Mouse (Mus musculus): Measurements from ENCODE around the gene Bscl2. TPM values are rescaled to one million over a fixed set of nuclear protein-coding genes. Genes with fewer than 3 reads are reported as not detected.
"Not testable (repeated sequence)": the region's sequence is repeated elsewhere in the genome, so short reads cannot be mapped to it uniquely, and the experiment has no call there.

The Bscl2 gene
- total RNA-seq, 2 experiments from 2014 or later = 25.8 to 34.7 TPM

DNA sequence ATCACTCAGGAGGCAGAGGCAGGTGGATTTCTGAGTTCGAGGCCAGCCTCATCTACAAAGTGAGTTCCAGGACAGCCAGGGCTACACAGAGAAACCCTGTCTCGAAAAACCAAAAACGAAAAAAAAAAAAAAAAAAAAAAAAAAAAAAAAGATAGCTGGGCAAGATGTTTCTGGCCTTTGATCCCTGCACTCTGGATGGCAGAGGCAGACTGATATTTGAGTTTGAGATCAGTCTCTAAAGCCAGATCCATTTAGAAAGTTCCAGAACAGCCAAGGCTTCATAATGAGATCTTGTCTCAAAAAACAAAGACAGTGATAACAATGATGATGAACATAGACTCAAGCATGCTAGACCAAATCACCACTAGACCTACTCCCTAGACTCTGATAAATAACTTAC, 33.1 kb downstream of the Bscl2 start:
- DNase-seq; intact Hi-C loops (cut with DNase I): not testable (repeated sequence)

DNA sequence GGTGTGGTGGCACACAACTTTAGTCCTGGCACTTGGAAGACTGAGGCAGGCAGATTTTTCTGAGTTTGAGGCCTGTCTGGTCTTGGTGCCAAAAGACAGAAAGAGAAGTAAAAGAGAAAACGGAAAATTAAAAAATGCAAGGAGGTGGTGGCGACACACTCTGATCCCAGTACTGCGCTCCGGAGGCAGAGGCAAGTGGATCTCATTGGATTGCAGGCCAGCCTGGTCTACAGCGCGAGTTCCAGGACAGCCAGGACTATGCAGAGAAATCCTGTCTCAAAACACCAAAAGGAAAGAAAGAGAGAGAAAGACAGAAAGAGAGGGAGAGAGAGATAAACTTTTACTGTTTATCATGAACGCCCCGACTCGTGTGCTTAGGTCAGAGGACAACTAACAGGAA, 33.6 kb downstream of the Bscl2 start:
- DNase-seq = no peak
- intact Hi-C loops (cut with DNase I) = no loop called here

DNA sequence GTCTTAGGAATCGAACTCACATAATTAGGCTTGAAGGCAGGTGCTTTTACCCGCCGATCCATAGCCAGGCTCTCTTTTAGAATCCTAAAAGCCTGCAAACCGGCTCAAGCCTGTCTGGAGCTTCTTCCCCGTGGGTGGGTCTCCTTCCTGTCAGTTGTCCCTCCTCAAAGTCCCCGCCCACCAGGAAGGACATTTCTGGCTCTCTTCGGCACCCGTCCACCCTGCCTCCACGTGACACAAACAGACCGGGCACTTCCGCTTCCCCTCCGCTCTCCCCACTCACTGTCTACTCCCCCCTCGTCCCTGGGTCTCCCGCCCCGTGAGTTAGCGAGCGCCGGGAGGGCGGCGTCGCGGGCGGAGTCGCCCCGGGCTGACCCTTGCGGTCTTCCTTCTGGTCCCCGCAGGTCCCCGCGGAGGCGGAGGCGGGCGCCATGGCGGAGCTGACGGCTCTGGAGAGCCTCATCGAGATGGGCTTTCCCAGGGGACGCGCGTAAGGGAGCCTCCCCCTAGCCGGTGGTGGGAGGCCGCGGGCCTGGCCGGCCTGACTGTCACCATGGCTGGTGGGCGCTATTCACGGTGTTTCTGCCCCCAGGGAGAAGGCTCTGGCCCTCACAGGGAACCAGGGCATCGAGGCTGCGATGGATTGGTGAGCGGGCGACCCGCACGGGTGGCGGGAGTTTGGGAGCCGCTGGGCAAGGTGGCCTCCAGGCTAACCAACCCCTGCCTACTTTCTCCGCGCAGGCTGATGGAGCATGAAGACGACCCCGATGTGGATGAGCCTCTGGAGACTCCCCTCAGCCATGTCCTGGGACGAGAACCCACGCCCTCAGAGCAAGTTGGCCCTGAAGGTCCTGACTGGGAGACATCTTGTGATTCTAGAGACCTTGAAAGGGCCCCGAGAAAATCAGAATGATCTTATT, 34.3 kb downstream of the Bscl2 start, which contains the start of gene Ubxn1:
TSS of gene Ubxn1 (plus strand) at position 230 of the 920 bp plus-strand sequence.
- peak; percentile 99 for DNase-seq
- intact Hi-C loops (cut with DNase I) = no loop called here

DNA sequence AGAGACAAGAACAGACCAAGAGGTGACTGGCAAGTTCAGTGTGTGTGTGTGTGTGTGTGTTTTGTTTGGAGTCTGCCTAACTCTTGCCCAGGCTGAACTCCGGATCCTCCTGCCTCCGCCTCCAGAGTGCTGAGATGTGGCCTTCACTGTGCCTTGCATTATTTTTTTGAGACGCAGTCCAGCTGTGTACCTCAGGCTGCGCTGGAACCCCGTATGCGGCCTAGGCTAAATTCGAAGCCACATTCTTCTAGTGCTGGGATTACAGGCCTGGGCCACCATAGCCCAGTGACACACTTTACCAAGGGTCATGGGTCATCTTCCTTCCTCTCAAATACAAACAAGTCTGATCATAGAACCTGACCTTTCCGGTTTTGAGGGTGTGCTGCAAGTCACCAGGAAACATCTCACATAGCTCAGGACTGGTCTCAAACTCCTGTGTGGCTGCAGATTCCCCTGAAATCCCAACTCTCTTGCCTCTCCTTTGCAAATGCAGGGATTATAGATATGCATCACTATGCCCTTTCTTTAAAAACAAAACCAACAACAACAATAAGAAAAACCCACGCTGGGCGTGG, 35.1 kb downstream of the Bscl2 start:
- intact Hi-C loops (cut with DNase I) = no loop called here
- no peak for DNase-seq

DNA sequence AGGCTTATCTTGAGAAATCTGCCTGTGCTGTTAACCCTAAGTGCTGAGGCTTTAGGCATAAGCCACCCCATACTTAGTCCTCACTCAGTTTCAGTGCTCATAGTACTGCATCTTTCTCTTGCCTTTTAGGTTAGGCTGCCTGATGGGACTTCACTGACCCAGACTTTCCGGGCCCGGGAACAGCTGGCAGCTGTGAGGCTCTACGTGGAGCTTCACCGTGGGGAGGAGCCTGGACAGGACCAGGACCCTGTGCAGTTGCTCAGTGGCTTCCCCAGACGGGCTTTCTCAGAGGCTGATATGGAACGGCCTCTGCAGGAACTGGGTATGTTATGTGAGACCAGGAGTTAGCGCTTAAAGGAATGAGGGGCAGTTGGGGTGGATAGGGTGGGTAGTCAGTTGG, 37.8 kb downstream of the Bscl2 start:
- no peak for DNase-seq
- intact Hi-C loops (cut with DNase I) = no loop called here

DNA sequence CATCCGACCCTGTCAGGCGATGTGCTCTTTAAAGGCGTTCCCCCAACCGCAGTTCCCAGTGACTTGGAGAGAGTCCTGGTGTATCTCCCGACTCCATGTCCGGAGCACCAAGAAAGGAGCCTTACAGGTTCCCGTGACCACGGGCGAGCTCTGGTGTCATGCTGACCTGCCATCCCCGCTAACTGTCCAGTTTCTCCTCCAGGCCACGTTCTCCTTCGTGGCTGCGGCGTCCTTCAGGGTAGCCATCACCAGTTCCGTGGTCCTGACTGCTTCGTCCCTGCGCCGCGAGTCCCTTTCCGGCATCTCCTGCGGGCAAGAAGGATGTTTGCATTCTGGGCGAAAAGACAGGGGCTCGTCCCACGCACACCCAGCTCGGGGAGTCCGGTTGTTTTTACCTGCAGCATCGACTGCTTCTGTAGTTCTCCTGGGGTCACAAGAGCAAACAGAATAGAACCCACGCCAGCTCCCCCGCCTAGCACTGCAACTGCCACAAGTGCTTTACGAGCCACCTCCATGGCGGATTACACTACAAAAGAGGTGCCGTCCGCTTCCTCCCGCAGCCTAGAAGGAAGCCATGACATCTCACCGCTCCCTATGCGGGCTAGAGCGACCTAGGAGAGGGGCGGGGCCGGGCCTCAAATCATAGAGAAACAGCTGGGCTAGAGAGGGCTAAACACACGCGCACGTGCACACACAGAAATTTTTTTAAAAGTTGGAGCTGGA, 43.2 kb downstream of the Bscl2 start, which contains the start of gene Uqcc3:
TSS of gene Uqcc3 (minus strand) at position 613 of the 723 bp plus-strand sequence.
- peak; percentile 92 to 94 for DNase-seq
- intact Hi-C loops (cut with DNase I) = no loop called here

DNA sequence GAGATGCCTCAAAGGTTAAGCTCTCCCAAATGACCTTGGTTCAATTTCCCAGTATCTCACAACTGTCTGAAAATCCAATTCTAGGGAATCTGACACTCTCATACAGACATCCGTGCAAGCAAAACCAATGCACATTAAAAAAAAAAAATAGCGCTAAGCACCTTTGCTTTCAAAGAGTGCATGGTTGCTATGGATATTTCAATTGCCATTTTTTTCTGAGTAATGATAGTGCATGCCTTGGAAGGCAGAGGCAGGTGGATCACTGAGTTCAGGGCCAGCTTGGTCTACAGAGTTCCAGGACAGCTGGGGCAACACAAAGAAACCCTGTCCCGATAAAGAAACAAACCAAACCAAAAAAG, 43.7 kb downstream of the Bscl2 start:
- intact Hi-C loops (cut with DNase I) = no loop called here
- DNase-seq = no peak

DNA sequence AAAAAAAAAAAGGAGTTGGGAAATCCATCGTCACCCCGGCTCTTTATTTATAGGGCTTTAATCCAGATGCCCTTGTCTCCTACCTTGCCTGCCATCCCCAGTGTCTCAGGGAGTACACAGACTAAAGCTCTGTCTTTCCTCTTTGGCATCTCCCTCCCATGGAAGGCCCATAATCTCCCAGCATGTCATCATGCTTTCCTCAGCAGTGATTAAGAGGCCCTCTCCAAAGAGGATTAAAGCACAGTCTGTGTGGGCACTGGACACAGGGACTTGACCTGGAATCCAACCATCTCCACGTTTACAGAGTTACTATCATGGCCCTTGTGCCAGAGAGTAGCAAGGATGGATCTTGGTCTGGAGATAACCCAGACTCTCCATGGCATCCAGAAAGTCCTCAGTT, 46.3 kb downstream of the Bscl2 start, which contains the start of the genes Lbhd1 and Gm49403:
TSS of gene Lbhd1 (plus strand) at position 117 of the 400 bp plus-strand sequence.
TSS of gene Gm49403 (plus strand) at position 315 of the 400 bp plus-strand sequence.
- no peak for DNase-seq
- intact Hi-C loops (cut with DNase I) = no loop called here

DNA sequence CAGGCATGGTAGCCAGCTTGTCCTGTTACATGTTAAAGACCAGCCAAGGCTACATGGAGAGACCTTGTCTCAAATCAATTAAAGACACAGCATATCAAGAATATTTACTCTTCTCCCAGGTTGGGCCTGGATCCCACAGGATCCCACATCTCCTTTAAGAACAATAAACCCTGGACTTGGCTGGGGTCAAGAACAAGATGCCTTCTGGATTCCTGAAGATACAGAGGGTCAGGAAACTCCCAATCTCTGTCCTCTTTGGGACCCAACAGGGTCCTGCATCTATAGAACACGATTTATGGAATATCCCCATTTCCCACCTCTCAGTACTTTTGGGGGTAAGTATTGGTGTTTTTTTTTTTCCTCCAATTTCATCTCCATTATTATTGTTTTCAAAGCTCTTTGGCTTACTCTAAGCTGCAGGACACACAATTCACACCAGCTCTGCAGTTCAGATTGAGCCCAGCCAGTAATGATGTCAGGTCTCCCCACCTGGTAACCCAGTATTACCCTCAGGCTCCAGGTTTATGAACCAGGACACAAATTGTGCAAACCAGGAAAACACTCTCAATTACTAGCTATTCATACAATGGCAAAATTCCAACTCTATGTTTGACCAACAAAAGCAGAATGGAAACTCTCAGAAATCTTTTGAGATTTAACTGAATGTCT, 49.8 kb downstream of the Bscl2 start:
- intact Hi-C loops (cut with DNase I) = no loop called here

DNA sequence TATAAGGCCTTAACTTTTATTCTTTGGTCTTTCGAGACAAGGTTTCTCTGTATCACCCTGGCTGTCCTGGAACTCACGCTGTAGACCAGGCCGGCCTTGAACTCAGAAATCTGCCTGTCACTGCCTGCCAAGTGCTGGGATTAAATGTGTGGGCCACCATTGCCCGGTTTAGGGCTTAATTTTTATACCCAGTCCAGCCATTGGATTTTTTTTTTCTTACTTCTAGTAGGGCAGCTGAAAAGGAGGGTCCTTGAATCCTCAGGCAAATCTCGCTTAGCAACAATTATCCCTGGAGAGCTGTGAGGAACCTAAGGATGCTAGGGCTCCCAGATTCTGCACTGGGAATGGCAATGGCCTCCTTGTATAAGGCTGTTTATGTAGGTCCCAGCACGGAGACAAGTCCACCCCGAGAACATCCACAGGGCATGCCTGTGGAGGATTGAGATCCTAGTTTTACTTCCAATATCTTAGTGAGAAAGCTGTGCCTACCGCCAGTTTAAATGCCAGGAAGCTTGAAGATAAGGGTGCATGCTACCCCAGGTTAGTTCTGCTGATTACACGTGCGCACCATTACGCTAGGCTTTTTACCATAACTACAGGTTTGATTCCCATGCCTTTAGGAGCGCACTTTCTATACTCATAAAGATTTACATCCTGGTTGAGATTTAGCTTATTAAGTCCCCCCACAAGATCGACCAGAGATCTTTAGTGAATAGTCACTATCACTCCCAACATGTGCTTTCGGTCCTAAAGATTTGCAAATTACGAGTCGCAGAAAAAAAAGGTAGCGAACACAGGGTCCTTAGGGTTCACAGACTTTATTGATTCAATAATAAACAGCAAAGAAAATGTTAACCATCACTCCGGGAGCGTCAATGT, 50.6 kb downstream of the Bscl2 start:
- intact Hi-C loops (cut with DNase I) = no loop called here
- DNase-seq = no peak

More for the DNA sequence above, 49.8 kb downstream of the Bscl2 start:
- no peak for DNase-seq

DNA sequence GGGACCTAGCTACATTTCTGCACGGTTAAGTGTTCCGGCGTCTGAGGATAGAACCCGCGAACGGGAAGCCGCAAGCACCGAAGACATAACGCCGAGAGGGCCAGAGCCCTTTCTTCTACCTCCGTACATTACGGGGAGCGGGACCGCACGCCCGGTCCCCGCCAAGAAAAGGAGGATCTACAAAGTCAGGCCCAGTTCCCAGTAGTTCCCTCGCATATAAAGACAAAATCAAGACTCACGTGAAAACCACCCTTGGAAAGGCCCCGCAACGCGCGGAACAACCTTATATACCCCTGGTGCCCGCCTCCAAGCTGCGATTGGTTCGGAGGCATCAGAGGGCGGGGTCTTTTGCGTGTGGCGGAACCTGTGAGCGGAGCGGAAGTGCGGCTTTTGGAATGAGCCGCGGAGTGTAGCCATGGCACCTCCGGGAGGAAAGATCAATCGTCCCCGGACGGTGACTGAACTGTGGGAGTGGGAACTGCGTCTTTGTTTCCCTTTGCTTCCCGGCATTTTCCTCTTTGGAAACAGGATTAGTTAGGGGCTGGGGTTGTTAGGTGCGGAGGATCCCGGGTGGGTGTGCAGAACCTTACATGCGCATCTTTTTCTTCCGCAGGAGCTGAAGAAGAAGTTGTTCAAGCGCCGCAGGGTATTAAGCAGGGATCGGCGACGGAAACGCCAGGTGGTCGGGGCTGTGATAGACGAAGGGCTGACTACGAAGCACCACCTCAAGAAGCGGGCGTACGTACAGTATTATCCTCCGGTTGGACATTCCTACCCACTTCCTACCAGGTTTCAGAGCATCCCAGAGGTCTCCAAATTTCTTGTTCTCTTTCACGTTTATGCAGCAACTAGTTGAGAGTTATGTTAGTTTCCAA, 51.5 kb downstream of the Bscl2 start, which contains the start of the genes 1810009A15Rik and Gm49416:
TSS of gene 1810009A15Rik (plus strand) at position 343 of the 875 bp plus-strand sequence.
TSS of gene Gm49416 (plus strand) at position 416 of the 875 bp plus-strand sequence.
- intact Hi-C loops (cut with DNase I) = no loop called here
- peak; percentile 96 to 97 for DNase-seq

DNA sequence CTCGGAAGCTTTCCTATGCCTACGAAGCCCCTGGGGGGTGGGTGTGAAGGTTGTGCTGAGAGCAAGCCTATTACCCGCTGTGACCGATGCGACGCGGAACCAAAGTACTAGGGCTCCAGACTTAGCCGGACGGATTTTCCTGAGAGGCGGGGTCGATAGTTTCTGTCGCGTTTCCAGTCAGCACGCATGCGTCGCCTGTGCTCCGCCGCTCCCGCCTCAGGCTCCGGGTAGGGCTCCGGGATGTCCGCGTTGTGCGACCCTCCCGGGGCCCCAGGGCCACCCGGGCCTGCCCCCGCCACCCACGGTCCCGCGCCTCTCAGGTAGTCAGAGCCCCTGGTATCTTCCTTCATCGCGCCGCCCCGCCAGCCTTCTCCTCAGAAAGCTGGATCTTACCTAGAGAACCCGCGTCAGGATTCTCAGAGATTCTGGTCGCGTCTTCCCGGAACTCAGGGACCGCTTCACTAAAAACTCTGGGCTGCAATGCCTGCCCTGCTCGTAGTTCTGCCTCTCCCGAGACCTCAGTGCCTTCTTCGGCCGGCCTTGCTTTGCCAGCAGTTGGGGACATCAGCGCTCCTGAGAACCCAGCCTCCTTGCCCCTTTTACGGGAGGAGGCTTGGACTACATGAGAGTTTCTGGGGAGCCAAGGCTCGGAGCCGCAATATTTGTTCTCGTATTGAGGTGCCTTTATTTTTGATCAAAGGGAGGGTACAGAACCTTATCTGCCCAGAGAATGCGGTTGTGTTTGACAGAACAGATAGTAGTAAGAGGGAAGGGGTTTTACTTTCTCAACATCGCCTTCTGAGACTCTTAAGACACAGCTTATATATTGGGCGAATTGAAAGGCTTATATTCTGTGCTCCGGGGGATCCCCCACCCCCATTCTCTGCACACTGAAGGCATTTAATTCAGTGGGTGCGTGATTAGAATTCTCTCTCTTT, 55.8 kb downstream of the Bscl2 start, which contains the start of gene Ints5:
TSS of gene Ints5 (plus strand) at position 177 of the 938 bp plus-strand sequence.
- DNase-seq = peak; percentile 91 to 92
- intact Hi-C loops (cut with DNase I) = no loop called here

DNA sequence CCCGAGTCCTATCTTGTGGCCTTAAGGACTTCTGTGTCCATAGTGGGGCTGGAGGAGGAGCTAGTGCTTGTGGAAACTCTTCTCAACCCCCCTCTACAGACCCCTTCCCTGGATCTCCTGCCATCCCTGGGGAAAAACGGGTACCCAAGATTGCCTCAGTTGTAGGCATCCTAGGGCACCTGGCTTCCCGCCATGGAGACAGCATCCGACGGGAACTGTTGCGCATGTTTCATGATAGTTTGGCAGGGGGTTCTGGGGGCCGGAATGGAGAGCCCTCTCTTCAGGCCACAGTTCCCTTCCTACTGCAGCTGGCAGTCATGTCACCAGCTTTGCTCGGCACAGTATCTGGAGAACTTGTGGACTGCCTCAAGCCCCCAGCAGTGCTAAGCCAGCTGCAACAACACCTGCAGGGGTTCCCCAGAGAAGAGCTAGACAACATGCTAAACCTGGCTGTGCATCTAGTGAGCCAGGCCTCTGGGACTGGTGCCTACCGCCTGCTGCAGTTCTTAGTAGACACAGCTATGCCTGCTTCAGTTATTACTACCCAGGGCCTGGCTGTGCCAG, 58.2 kb downstream of the Bscl2 start:
- intact Hi-C loops (cut with DNase I) = no loop called here
- DNase-seq = no peak

DNA sequence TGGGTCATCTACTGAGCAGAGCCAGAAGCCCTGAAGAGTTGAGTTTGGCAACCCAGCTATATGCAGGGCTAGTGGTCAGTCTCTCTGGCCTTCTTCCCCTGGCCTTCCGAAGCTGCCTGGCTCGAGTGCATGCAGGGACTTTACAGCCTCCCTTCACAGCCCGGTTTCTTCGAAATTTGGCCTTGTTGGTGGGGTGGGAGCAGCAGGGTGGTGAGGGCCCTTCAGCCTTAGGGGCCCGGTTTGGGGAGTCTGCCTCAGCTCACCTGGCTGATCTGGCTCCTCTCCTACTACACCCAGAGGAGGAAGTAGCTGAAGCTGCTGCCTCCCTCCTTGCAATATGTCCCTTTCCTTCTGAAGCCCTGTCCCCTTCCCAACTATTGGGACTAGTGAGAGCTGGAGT, 59.0 kb downstream of the Bscl2 start:
- intact Hi-C loops (cut with DNase I); DNase-seq: not testable (repeated sequence)

DNA sequence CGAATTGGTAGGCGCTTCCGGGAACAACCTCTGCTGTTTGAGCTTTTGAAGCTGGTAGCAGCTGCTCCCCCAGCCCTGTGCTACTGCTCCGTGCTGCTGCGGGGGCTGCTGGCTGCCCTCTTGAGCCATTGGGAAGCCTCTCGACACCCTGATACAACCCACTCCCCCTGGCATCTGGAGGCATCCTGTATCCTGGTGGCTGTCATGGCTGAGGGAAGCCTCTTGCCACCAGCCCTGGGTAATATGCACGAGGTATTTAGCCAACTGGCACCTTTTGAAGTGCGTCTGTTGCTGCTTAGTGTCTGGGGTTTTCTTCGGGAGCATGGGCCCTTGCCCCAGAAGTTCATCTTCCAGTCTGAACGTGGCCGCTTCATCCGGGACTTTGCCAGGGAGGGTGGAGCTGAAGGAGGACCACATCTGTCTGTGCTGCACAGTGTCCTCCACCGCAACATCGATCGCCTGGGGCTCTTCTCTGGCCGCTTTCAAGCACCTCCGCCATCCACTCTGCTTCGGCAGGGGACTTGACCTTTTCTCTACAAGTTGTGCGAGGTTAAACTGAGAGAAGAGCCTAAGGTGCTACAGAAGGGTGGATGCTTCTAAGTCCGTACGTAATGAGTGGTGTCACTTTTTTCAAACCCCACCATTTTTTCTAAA, 60.1 kb downstream of the Bscl2 start:
- intact Hi-C loops (cut with DNase I) = not testable (repeated sequence)
- DNase-seq = peak; percentile 60 to 72

DNA sequence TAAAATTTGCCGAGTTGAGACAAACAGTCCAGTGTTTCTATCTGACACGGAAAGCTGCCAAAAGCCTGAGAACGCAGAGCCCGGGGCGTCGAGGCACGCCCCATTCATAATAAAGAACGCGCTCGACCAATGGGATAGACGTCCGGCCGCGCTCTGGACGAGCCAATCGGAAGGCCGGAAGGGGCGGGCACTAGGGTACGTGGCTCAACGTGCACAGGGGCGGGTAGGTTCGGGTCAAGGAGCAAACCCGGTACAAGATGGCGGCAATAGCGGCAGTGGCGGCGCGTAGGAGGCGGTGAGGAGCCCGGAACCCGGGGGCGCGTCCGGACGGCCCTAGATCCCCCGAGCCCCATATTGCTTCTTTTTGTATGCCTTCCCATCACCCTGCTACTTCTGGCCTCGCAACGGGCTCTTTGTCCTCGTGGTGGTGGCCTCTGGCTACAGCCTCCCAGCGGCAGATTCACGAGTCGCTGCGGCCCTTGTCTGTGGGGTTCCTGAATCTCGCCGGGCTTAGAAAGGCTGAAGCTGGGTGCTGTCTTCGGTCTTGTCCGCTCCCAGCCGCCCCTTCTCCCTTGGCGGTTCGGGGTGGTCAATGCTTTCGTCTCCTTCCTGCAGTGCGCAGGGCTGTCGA, 60.7 kb downstream of the Bscl2 start, which contains the start of gene Ganab:
TSS of gene Ganab (plus strand) at position 207 of the 631 bp plus-strand sequence.
- peak; percentile 96 to 98 for DNase-seq
- intact Hi-C loops (cut with DNase I) = no loop called here

Data from heart, postnatal 10 days (tissue).